Mouse (Mus musculus) CH12.LX (cell line): ENCODE results near the gene Cdk14. TPM values are rescaled to one million over a fixed set of nuclear protein-coding genes. Genes with fewer than 3 reads are reported as not detected.

Experiments used
- DNase-seq: peaks from one replicate; pipeline ENCODE4 v3.0.0-alpha.2; 2013; ENCODE audit errors: extremely low read depth
- H3K27ac ChIP-seq: 2 replicates; pipeline ENCODE4 v1.5.1; 2012; ENCODE audit warnings: low read depth, mild to moderate bottlenecking, control low read depth, moderate library complexity; ENCODE audit not compliant: insufficient read depth
- H3K27me3 ChIP-seq: replicated peaks from 2 replicates; pipeline ENCODE3; 2012; ENCODE audit warnings: inconsistent platforms
- H3K36me3 ChIP-seq, 2 experiments: replicated peaks in 1 of 2; 2 replicates each; pipeline versions ENCODE3 to v1.6.1; 2012; ENCODE audit warnings: inconsistent platforms in 1 of 2, low read length in 1 of 2, mild to moderate bottlenecking in 1 of 2, mixed read lengths in 1 of 2, moderate library complexity in 1 of 2; ENCODE audit not compliant: control insufficient read depth in 1 of 2, insufficient read depth in 1 of 2
- H3K4me1 ChIP-seq, 2 experiments: 2 replicates each; pipeline ENCODE4 v1.6.1; 2012; ENCODE audit warnings: inconsistent platforms in 1 of 2, moderate library complexity in 1 of 2; ENCODE audit not compliant: insufficient read depth in 2 of 2, control insufficient read depth in 1 of 2
- H3K4me2 ChIP-seq: 2 replicates; pipeline ENCODE4 v1.6.1; 2012; ENCODE audit warnings: low read depth, mild to moderate bottlenecking, control low read depth; ENCODE audit not compliant: poor library complexity, insufficient read depth, severe bottlenecking
- H3K4me3 ChIP-seq, 3 experiments: fragments of 150-350 bp in 1 of 3; sonication (generic) in 1 of 3; replicated peaks in 1 of 3; 2 replicates each; pipeline versions ENCODE3 to v1.5.1; 2011 to 2012; ENCODE audit warnings: low read depth in 2 of 3, low read length in 2 of 3, mild to moderate bottlenecking in 2 of 3, moderate library complexity in 2 of 3, control low read depth in 1 of 3, improper control_type of control experiment in 1 of 3, inconsistent platforms in 1 of 3, mixed read lengths in 1 of 3; ENCODE audit not compliant: poor library complexity in 1 of 3
- H3K79me2 ChIP-seq: replicated peaks from 2 replicates; pipeline ENCODE4 v1.6.1; 2012; ENCODE audit warnings: mild to moderate bottlenecking, moderate library complexity; ENCODE audit not compliant: control insufficient read depth, poor library complexity, insufficient read depth, severe bottlenecking; ENCODE audit errors: extremely low read depth
- H3K9ac ChIP-seq: 2 replicates; pipeline ENCODE4 v1.6.1; 2012; ENCODE audit warnings: low read depth, mild to moderate bottlenecking, control low read depth, moderate library complexity; ENCODE audit not compliant: insufficient read depth
- H3K9me3 ChIP-seq: replicated peaks from 2 replicates; pipeline ENCODE3; 2012; ENCODE audit warnings: low read length, inconsistent platforms, mixed read lengths
- CTCF ChIP-seq, 2 experiments: IDR thresholded peaks in 1 of 2; conservative IDR thresholded peaks in 1 of 2; 2 replicates each; pipeline ENCODE4 v1.5.1; 2011 to 2012; ENCODE audit warnings: low read depth in 2 of 2, low read length in 2 of 2, improper control_type of control experiment in 1 of 2, inconsistent platforms in 1 of 2, mild to moderate bottlenecking in 1 of 2, moderate library complexity in 1 of 2
- ELF1 ChIP-seq: IDR thresholded peaks from 2 replicates; pipeline ENCODE4 v1.6.1; 2014; ENCODE audit warnings: low read depth, mild to moderate bottlenecking, inconsistent platforms, low read length, improper control_type of control experiment
- EP300 ChIP-seq: IDR thresholded peaks from 2 replicates; pipeline ENCODE4 v1.6.1; 2011; ENCODE audit warnings: low read length, improper control_type of control experiment
- HCFC1 ChIP-seq: IDR thresholded peaks from 2 replicates; pipeline ENCODE4 v1.6.1; 2012; ENCODE audit warnings: low read depth, mild to moderate bottlenecking, inconsistent platforms, low read length, improper control_type of control experiment
- JUN ChIP-seq: IDR thresholded peaks from 2 replicates; pipeline ENCODE4 v1.6.1; 2011; ENCODE audit warnings: low read depth, mild to moderate bottlenecking, low read length, improper control_type of control experiment, moderate library complexity; ENCODE audit not compliant: insufficient read depth
- KAT2A ChIP-seq: IDR thresholded peaks from 2 replicates; pipeline ENCODE4 v1.6.1; 2012; ENCODE audit warnings: low read length, improper control_type of control experiment, inconsistent platforms; ENCODE audit not compliant: insufficient replicate concordance
- MAFK ChIP-seq: IDR thresholded peaks from 2 replicates; pipeline ENCODE4 v1.6.1; 2011; ENCODE audit warnings: low read length, improper control_type of control experiment; ENCODE audit not compliant: insufficient replicate concordance
- MAX ChIP-seq: IDR thresholded peaks from 2 replicates; pipeline ENCODE4 v1.6.1; 2011; ENCODE audit warnings: low read length, improper control_type of control experiment
- NELFE ChIP-seq: IDR thresholded peaks from 2 replicates; pipeline ENCODE4 v1.6.1; 2011; ENCODE audit warnings: low read depth, low read length, improper control_type of control experiment
- NRF1 ChIP-seq: IDR thresholded peaks from 2 replicates; pipeline ENCODE4 v1.6.1; 2014; ENCODE audit warnings: low read depth, mild to moderate bottlenecking, inconsistent platforms, low read length, improper control_type of control experiment, moderate library complexity
- PAX5 ChIP-seq: IDR thresholded peaks from 2 replicates; pipeline ENCODE4 v1.6.1; 2012; ENCODE audit warnings: low read length, inconsistent platforms, mixed read lengths
- POLR2A ChIP-seq: IDR thresholded peaks from 2 replicates; pipeline ENCODE4 v1.6.1; 2011; ENCODE audit warnings: low read depth, mild to moderate bottlenecking, improper control_type of control experiment, low read length
- POLR2AphosphoS2 ChIP-seq: IDR thresholded peaks from 2 replicates; pipeline ENCODE4 v1.6.1; 2011; ENCODE audit warnings: low read depth, low read length, improper control_type of control experiment
- TCF12 ChIP-seq: IDR thresholded peaks from 2 replicates; pipeline ENCODE4 v1.6.1; 2014; ENCODE audit warnings: low read depth, mild to moderate bottlenecking, inconsistent platforms, low read length, improper control_type of control experiment
- USF2 ChIP-seq: conservative IDR thresholded peaks from 2 replicates; pipeline ENCODE4 v1.6.1; 2011; ENCODE audit warnings: low read depth, low read length, improper control_type of control experiment
- ZC3H11A ChIP-seq: IDR thresholded peaks from 2 replicates; pipeline ENCODE4 v1.6.1; 2012; ENCODE audit warnings: low read depth, mild to moderate bottlenecking, inconsistent platforms, low read length, improper control_type of control experiment
- dilution Hi-C: fragments of 300-500 bp; cut with MboI; formaldehyde crosslinking; loops from 2 replicates; pipeline ENCODE4 v1.14.3; 2020; ENCODE audit warnings: low sequenced_read_pairs; ENCODE audit not compliant: extremely low pct_unique_long_range_greater_than_20kb, extremely low pct_ligation_motif_present
- in situ Hi-C: fragments of 300-500 bp; cut with MboI; formaldehyde crosslinking; loops from 3 replicates; pipeline ENCODE4 v1.14.3; 2019; ENCODE audit warnings: low sequenced_read_pairs, low pct_ligation_motif_present, low pct_unique_long_range_greater_than_20kb, mixed read lengths
- polyA plus RNA-seq: library from polyadenylated mRNA; unstranded; fragments of >175 nt; gene quantifications from 2 replicates; pipeline ENCODE4 v1.2.1, GENCODE M21; 2012; ENCODE audit warnings: low read depth; ENCODE audit not compliant: insufficient read length
- total RNA-seq, 2 experiments: library from RNA; depleted of rRNA; stranded (reverse); fragments of 300-350 nt in 1 of 2; fragments of >200 nt in 1 of 2; gene quantifications; 2 replicates each; pipeline ENCODE4 v1.2.3; 2012 to 2014

The Cdk14 gene
- total and polyA plus RNA-seq, 3 experiments, result 3.7 to 12.0 (median 8.9) TPM

DNA sequence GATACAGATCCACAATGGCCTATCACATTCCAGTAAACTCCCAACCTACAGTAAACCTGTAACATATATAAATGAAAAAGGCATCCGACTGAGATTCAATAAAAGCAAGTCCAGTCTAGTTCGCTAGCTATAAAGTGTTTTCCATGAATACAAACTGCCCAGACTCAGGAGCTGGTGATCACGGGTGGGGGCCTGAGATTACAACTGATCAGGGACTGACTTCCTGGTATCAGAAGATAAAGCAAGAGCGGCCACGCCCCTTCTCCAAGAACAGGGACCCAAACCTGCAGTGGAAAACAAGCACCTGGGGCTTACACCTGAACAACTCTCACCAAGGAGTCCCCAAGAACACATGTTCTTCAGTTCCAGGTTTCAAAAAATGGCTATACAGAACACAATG, 137.7 kb downstream of the Cdk14 start:
- H3K27me3 ChIP-seq, result no peaks in the 10 kb centered on the region
- no peak for TF ChIP-seq ZC3H11A
- TF ChIP-seq JUN, result no peak
- no peak for TF ChIP-seq HCFC1
- TF ChIP-seq EP300, result no peak
- TF ChIP-seq CTCF (conservative IDR thresholded peaks at IDR 0.05 in 1 of 2, IDR thresholded peaks at IDR 0.05 in 1 of 2; ENCODE audit: low read depth in 2 of 2, low read length in 2 of 2), result no peak
- TF ChIP-seq USF2, result no peak
- TF ChIP-seq NELFE, result no peak
- TF ChIP-seq MAFK, result no peak
- no peak for TF ChIP-seq NRF1
- TF ChIP-seq POLR2AphosphoS2, result no peak
- no peak for TF ChIP-seq TCF12
- TF ChIP-seq, all 38 proteins: peak for 0
- no peak overlapping the region for H3K27ac ChIP-seq
- dilution Hi-C loops, result no loop called here
- no peak overlapping the region for H3K9ac ChIP-seq
- no peaks in the 10 kb centered on the region for H3K36me3 ChIP-seq
- DNase-seq, result no peak
- H3K9me3 ChIP-seq, result peaks cover 2% of the 10 kb centered on the region
- no peak overlapping the region for H3K4me3 ChIP-seq
- H3K79me2 ChIP-seq, result no peaks in the 10 kb centered on the region
- no peak overlapping the region for H3K4me2 ChIP-seq
- peaks cover 0 to 9% of the 10 kb centered on the region in 2 experiments; a peak in 1 of 4 replicates for H3K4me1 ChIP-seq
- in situ Hi-C loops, result no loop called here

DNA sequence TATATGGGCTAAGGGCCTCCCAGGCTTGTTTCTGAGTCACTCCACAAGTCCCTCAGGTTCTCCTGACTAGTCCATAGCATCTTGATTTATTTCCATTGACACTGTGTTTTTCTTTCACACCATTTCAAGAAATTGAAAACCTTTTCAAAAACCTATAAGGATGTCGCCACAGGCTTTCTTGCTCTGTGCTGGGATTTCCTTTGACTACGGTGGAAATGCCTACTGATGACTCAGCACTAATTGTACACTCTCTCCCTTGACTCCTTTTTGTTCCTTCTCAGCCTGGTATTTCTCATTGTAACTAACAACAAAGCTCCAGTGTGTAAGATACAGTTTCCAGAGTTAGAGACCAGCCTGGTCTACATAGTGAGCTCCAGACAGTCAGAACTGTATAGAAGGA, 144.8 kb downstream of the Cdk14 start:
- H3K4me2 ChIP-seq, result no peak overlapping the region; the same call in none of the 2 replicates
- in situ Hi-C loops (no loop called here), dilution Hi-C loops (no loop called here)
- no peaks in the 10 kb centered on the region for H3K9me3 ChIP-seq
- no peaks in the 10 kb centered on the region for H3K79me2 ChIP-seq
- H3K9ac ChIP-seq, result peak overlapping the region; percentile 47
- no peak overlapping the region for H3K27ac ChIP-seq
- no peaks in the 10 kb centered on the region for H3K27me3 ChIP-seq
- DNase-seq, result peak; percentile 9
- peaks cover 9 to 15% of the 10 kb centered on the region in 2 experiments; a peak in 3 of 4 replicates for H3K4me1 ChIP-seq
- H3K4me3 ChIP-seq, result no peak overlapping the region
- TF ChIP-seq KAT2A (no peak), MAFK (peak; percentile 99)
- TF ChIP-seq, all 38 proteins: peak for 1
- peaks cover 0 to 2% of the 10 kb centered on the region in 2 experiments for H3K36me3 ChIP-seq

DNA sequence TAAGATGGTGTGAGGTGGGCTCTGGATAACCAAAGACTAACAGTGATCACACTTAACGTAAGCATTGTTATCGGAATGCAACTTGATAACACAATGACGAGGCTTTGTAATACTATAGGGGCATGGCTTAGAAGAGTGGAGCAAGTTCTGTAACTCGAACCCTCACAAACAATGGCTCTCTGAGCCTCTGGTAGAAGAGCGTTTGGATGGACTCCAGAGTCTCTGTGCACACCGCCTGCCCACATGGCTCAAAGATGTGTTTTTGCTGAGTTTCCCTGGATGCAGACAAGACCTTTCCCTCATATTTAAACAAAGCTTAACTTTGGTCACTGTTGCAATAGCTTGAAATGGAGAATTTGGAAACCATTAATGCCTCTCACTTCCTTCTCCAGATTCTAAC, 145.8 kb downstream of the Cdk14 start:
- TF ChIP-seq NELFE, result no peak
- no peak for TF ChIP-seq POLR2A
- TF ChIP-seq ELF1, result no peak
- TF ChIP-seq KAT2A, result no peak
- no peak for TF ChIP-seq PAX5
- no peak for TF ChIP-seq MAX
- Histone ChIP-seq H3K4me3 (no peak overlapping the region), H3K36me3 (peaks cover 0 to 2% of the 10 kb centered on the region in 2 experiments), H3K79me2 (no peaks in the 10 kb centered on the region), H3K27me3 (no peaks in the 10 kb centered on the region), H3K27ac (no peak overlapping the region), H3K4me1 (peaks cover 10 to 18% of the 10 kb centered on the region in 2 experiments), H3K9me3 (no peaks in the 10 kb centered on the region), H3K4me2 (no peak overlapping the region), H3K9ac (no peak overlapping the region)
- dilution Hi-C loops (no loop called here), in situ Hi-C loops (no loop called here)
- DNase-seq, result no peak
